Mouse (Mus musculus): ENCODE results near the gene Pkd1.

The Pkd1 gene

DNA sequence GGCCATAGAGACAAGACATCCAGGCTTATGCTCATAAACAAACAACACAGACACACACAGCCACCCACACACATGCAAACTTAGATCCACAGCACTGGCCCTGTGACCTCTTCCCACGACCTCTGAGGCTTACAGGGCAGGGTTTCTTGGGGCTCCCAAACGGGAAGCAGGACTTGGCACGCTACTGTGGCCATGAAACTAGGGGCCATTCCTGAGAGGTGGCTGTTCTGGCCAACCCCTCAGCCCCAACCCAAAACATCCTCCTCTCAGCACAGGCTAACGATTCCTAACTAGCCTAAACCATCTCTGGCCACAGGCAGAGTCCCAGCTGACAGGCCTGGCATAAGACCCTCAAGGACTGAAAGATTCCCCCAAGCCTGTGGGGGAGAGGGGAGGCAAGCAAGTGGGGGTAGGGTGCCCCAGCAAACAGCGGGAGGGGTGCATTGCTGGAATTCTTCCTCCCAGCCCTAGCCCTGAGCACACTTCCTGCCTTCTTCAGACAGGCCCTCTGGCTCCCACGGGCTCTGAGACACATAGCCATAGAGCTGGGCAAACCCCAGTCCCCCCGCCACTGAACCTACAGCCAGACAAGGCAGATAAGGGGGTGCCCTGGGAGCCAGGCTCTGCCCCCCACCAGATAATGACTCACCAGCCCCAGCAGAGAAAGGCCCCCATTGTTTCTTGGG is 94.5 kb downstream of the Pkd1 start:
- no peak for DNase-seq (ENCODE audit: low read depth, low spot score)

- DNase-seq (ENCODE audit: low read depth, low spot score): no peak
These were observed 95.5 kb downstream of the Pkd1 start for GRCm38 (mm10) chr17:24644875-24645721.

- no peak for DNase-seq (ENCODE audit: low read depth, low spot score)
These were observed 96.3 kb downstream of the Pkd1 start for GRCm38 (mm10) chr17:24645916-24646315.
